Comparison of ENCODE assay signal across 18 mouse cellular contexts in genomic region chr12:80887036-80887435, GRCm38 (mm10). TPM values are rescaled to one million over a fixed set of nuclear protein-coding genes. Genes with fewer than 3 reads are reported as not detected.
DNase-seq lines count a peak whose midpoint lies in the region; ATAC-seq and TF ChIP-seq lines count a peak whose summit lies in the region.
"Had no signal": no experiment of that assay in that cellular context is flagged by ENCODE, and none has a peak within 500 bp of the region (broad histone marks: within the 10 kb centered on the region; RNA-seq: fewer than 3 reads in every experiment).

No protein-coding gene starts in this region.

- no peak overlapping the region for H3K9ac ChIP-seq in kidney, embryonic 16.5 days (replicated peaks; ENCODE audit: low read length)
- peak overlapping the region; percentile 24 for H3K9ac ChIP-seq in ES-Bruce4 (ENCODE audit: low read depth, poor library complexity, severe bottlenecking)
- H3K9ac ChIP-seq: embryonic facial prominence, embryonic 13.5 days; hindbrain, embryonic 15.5 days; lung, embryonic 15.5 days; neural tube, embryonic 12.5 days had no signal

- H3K4me1 ChIP-seq in kidney, embryonic 16.5 days (ENCODE audit: insufficient read depth, low read length), result peaks cover 16% of the 10 kb centered on the region
- no peaks in the 10 kb centered on the region for H3K4me1 ChIP-seq in ES-Bruce4 (ENCODE audit: control insufficient read depth, insufficient read depth, low read length)
- H3K4me1 ChIP-seq: hindbrain, embryonic 15.5 days had no signal

- H3K27ac ChIP-seq in kidney, embryonic 16.5 days (ENCODE audit: low read length), result peak overlapping the region; percentile 44; the same call in 1 of the 2 replicates
- H3K27ac ChIP-seq in ES-Bruce4 (ENCODE audit: insufficient read depth, low read length), result peak overlapping the region; percentile 83
- H3K27ac ChIP-seq: embryonic facial prominence, embryonic 13.5 days; hindbrain, embryonic 15.5 days; limb, embryonic 10.5 days; lung, embryonic 15.5 days; neural tube, embryonic 12.5 days had no signal

- H3K4me2 ChIP-seq in kidney, embryonic 16.5 days (replicated peaks; ENCODE audit: low read depth, low read length), result no peak overlapping the region
- H3K4me2 ChIP-seq: embryonic facial prominence, embryonic 13.5 days; hindbrain, embryonic 15.5 days; lung, embryonic 15.5 days; neural tube, embryonic 12.5 days had no signal

- H3K9me3 ChIP-seq in kidney, embryonic 16.5 days (ENCODE audit: low read length), result peaks cover 4% of the 10 kb centered on the region
- H3K9me3 ChIP-seq in ES-Bruce4 (replicated peaks; ENCODE audit: control insufficient read depth, insufficient read depth, low read length, poor library complexity, severe bottlenecking), result peaks cover 6% of the 10 kb centered on the region
- H3K9me3 ChIP-seq: hindbrain, embryonic 15.5 days; limb, embryonic 10.5 days; neural tube, embryonic 12.5 days had no signal

- 0 out of 2 replicates have a peak, but pooled peaks have one; percentile 49 for ATAC-seq in kidney, embryonic 16.5 days (ENCODE audit: low FRiP score, low TSS enrichment)
- peak; percentile 77 for ATAC-seq in inflammation-experienced regulatory T-cells, adult 6 months
- ATAC-seq: midbrain, embryonic 16.5 days had no signal

- 36% methylated on average over 2 of the region's 2 CpGs for WGBS in kidney, embryonic 16.5 days

- no peak for TF ChIP-seq EP300 in ES-Bruce4 (IDR thresholded peaks at IDR 0.05; ENCODE audit: insufficient read depth, low read depth, low read length)

- H3K36me3 ChIP-seq in kidney, embryonic 16.5 days (ENCODE audit: insufficient read depth, low read length), result no peaks in the 10 kb centered on the region
- no peaks in the 10 kb centered on the region for H3K36me3 ChIP-seq in ES-Bruce4 (ENCODE audit: control insufficient read depth, insufficient read depth, low read length, poor library complexity, severe bottlenecking)
- H3K36me3 ChIP-seq: embryonic facial prominence, embryonic 13.5 days; hindbrain, embryonic 15.5 days; limb, embryonic 10.5 days; lung, embryonic 15.5 days; neural tube, embryonic 12.5 days had no signal

- no peaks in the 10 kb centered on the region for H3K27me3 ChIP-seq in kidney, embryonic 16.5 days (ENCODE audit: insufficient read depth, low read length)
- H3K27me3 ChIP-seq in ES-Bruce4 (ENCODE audit: control insufficient read depth, insufficient read depth, low read length, poor library complexity, severe bottlenecking), result no peaks in the 10 kb centered on the region
- H3K27me3 ChIP-seq: CH12.LX; embryonic facial prominence, embryonic 13.5 days; hindbrain, embryonic 15.5 days; lung, embryonic 15.5 days; neural tube, embryonic 12.5 days had no signal

- no peak for TF ChIP-seq POLR2A in ES-Bruce4 (IDR thresholded peaks at IDR 0.05; ENCODE audit: insufficient read depth, low read length)

- H3K4me3 ChIP-seq in kidney, embryonic 16.5 days (ENCODE audit: low read length), result no peak overlapping the region
- H3K4me3 ChIP-seq in ES-Bruce4 (ENCODE audit: low read depth, low read length), result no peak overlapping the region
- H3K4me3 ChIP-seq: embryonic facial prominence, embryonic 13.5 days; hindbrain, embryonic 15.5 days; limb, embryonic 10.5 days; lung, embryonic 15.5 days; neural tube, embryonic 12.5 days had no signal

- DNase-seq in kidney, postnatal 25 days, result no peak
- peak; percentile 39 for DNase-seq in naive thymus-derived CD4-positive, alpha-beta T cell, adult 2 months (ENCODE audit: low read depth)
- DNase-seq in adrenal gland, postnatal 25 days, result no peak
- DNase-seq in frontal cortex, postnatal 36 days (ENCODE audit: low spot score in 2 of 2), result no peak
- DNase-seq: adrenal gland, adult 2 months; cerebellum, adult 11-12 months; layer of hippocampus, postnatal 36 days; right cerebral cortex, postnatal 4 days had no signal

- no peak for TF ChIP-seq CTCF in ES-Bruce4 (IDR thresholded peaks at IDR 0.05; ENCODE audit: low read depth, low read length)

RNA-seq across cellular contexts. Expression of gene Srsf5, which starts 58.3 kb away (rescaled TPM):
- 513 and 576 TPM in 2 replicates for polyA plus RNA-seq in kidney, embryonic 16.5 days (2015; fragmentation: Nextera tagmentation; extraction: Ambion mirVana)
- polyA plus RNA-seq in ES-Bruce4 (2011; ENCODE audit: insufficient read depth, insufficient read length, low read depth, missing spikeins), result 605 and 614 TPM in 2 replicates
- 100 to 1,000 TPM; 316 to 665 (median 602) TPM for polyA plus RNA-seq in inflammation-experienced regulatory T-cells, adult 6 months (2017; shearing (Covaris generic))
- 378 and 500 TPM in 2 replicates for total RNA-seq in adrenal gland, postnatal 25 days (2021)
